ENCODE assay signal across 11 mouse cellular contexts in the genomic region with DNA sequence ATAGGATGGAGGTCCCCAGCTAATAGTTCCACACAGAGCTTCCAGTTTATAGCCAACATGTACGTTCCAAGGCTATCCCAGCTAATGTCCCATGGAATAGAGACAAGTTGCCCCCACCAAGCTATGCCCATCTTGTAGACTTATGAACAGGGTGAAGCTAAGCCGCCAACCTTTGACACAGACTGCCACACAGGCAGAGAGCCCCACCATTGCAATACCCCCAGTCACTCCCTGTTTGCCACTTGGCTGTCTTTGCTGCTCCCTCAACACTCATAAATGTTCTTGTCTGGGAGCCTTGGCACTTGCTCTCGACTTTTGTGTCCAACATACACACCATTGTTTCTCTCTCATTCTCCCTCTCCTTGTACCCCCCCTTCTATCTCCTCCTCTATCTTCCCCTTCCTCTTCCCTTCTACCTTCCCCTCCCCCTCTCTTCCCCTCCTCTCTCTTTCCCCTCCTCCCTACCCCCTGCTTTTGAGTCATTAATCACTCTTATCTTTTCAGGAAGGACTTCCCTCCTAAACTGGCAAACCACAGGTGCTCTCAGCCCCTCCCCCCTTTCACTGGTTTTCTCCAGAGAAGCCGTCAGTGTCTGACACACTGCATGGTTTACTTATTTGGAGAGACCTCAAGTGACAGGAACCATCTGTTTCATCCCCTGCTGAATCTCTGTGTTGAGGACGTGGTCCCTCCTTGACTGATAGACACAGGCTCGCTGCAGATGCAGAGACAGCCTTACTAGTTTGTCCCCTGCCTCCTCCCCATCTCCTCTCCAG.
DNase-seq lines count a peak whose midpoint lies in the region; ATAC-seq and TF ChIP-seq lines count a peak whose summit lies in the region.
"Had no signal": no experiment of that assay in that cellular context is flagged by ENCODE, and none has a peak within 500 bp of the region (broad histone marks: within the 10 kb centered on the region; RNA-seq: fewer than 3 reads in every experiment).

No protein-coding gene starts in this region.

- peak; percentile 28; the same call in 1 of the 2 replicates for ATAC-seq in hindbrain, embryonic 13.5 days (ENCODE audit: low FRiP score)
- peak; percentile 73 for ATAC-seq in G1E (ENCODE audit: extremely low read depth, insufficient number of reproducible peaks, low FRiP score, poor library complexity, severe bottlenecking)
- peak; percentile 36; the same call in 1 of the 2 replicates for ATAC-seq in liver, postnatal 0 days

- 43% methylated on average over 6 of the region's 6 CpGs for WGBS in hindbrain, embryonic 13.5 days
- 48% methylated on average over 6 of the region's 6 CpGs for WGBS in hindbrain, embryonic 10.5 days
- WGBS in liver, postnatal 0 days (ENCODE audit: insufficient replicate concordance): 31% methylated on average over 6 of the region's 6 CpGs

- intact Hi-C loops in gastrocnemius, postnatal 36 days (cut with DNase I): no loop called here

- no peaks in the 10 kb centered on the region for H3K27me3 ChIP-seq in hindbrain, embryonic 13.5 days
- no peaks in the 10 kb centered on the region for H3K27me3 ChIP-seq in hindbrain, embryonic 10.5 days (ENCODE audit: insufficient read depth, poor library complexity, severe bottlenecking)
- no peaks in the 10 kb centered on the region for H3K27me3 ChIP-seq in G1E (ENCODE audit: insufficient read depth, low read length)
- H3K27me3 ChIP-seq in liver, postnatal 0 days (ENCODE audit: insufficient read depth, low read length): no peaks in the 10 kb centered on the region
- H3K27me3 ChIP-seq: neural tube, embryonic 13.5 days had no signal

- H3K9me3 ChIP-seq in hindbrain, embryonic 13.5 days: no peaks in the 10 kb centered on the region
- no peaks in the 10 kb centered on the region for H3K9me3 ChIP-seq in hindbrain, embryonic 10.5 days
- no peaks in the 10 kb centered on the region for H3K9me3 ChIP-seq in G1E (replicated peaks)
- H3K9me3 ChIP-seq in liver, postnatal 0 days (ENCODE audit: low read length): no peaks in the 10 kb centered on the region
- H3K9me3 ChIP-seq: limb, embryonic 10.5 days; neural tube, embryonic 13.5 days had no signal

- peaks cover 10% of the 10 kb centered on the region; the same call in 1 of the 2 replicates for H3K4me1 ChIP-seq in hindbrain, embryonic 13.5 days (replicated peaks)
- peaks cover 10% of the 10 kb centered on the region for H3K4me1 ChIP-seq in hindbrain, embryonic 10.5 days (replicated peaks)
- H3K4me1 ChIP-seq in G1E (ENCODE audit: insufficient read depth, low read depth, low read length): peaks cover 82% of the 10 kb centered on the region
- peaks cover 11% of the 10 kb centered on the region for H3K4me1 ChIP-seq in liver, postnatal 0 days (ENCODE audit: insufficient read depth)

- TF ChIP-seq CTCF in G1E (IDR thresholded peaks at IDR 0.05; ENCODE audit: low read depth, low read length): no peak
- no peak for TF ChIP-seq CTCF in liver, postnatal 0 days (IDR thresholded peaks at IDR 0.05; ENCODE audit: low read depth)

- H3K36me3 ChIP-seq in hindbrain, embryonic 13.5 days: no peaks in the 10 kb centered on the region
- H3K36me3 ChIP-seq in hindbrain, embryonic 10.5 days: no peaks in the 10 kb centered on the region
- H3K36me3 ChIP-seq in G1E (replicated peaks): no peaks in the 10 kb centered on the region
- no peaks in the 10 kb centered on the region for H3K36me3 ChIP-seq in liver, postnatal 0 days (replicated peaks; ENCODE audit: insufficient read depth, low read length)
- H3K36me3 ChIP-seq: limb, embryonic 10.5 days; neural tube, embryonic 13.5 days had no signal

- H3K27ac ChIP-seq in hindbrain, embryonic 13.5 days: no peak overlapping the region
- no peak overlapping the region for H3K27ac ChIP-seq in hindbrain, embryonic 10.5 days
- H3K27ac ChIP-seq in liver, postnatal 0 days (ENCODE audit: low read depth): no peak overlapping the region
- H3K27ac ChIP-seq: limb, embryonic 10.5 days; neural tube, embryonic 13.5 days had no signal

- DNase-seq in hindbrain, embryonic 10.5 days (ENCODE audit: low spot score): no peak
- peak; percentile 56 for DNase-seq in G1E (ENCODE audit: low spot score)
- peak; percentile 28 for DNase-seq in embryo, embryonic 9.5 days (ENCODE audit: extremely low spot score)
- no peak for DNase-seq in liver, postnatal 0 days
- no peak for DNase-seq in gastrocnemius, postnatal 36 days
- no peak for DNase-seq in testis, postnatal 14 days (ENCODE audit: low spot score)
- DNase-seq in layer of hippocampus, adult 8-10 months (ENCODE audit: low spot score in 2 of 2): no peak
- DNase-seq: gastrocnemius, postnatal 10 days had no signal

- no peak for TF ChIP-seq EP300 in liver, postnatal 0 days (IDR thresholded peaks at IDR 0.05; ENCODE audit: low read depth)

- H3K4me2 ChIP-seq in hindbrain, embryonic 13.5 days: no peak overlapping the region
- H3K4me2 ChIP-seq in liver, postnatal 0 days (ENCODE audit: low read depth, low read length): no peak overlapping the region
- H3K4me2 ChIP-seq: neural tube, embryonic 13.5 days had no signal

- H3K9ac ChIP-seq in hindbrain, embryonic 13.5 days: no peak overlapping the region
- H3K9ac ChIP-seq in liver, postnatal 0 days (replicated peaks): no peak overlapping the region

- H3K4me3 ChIP-seq in hindbrain, embryonic 13.5 days: no peak overlapping the region
- H3K4me3 ChIP-seq in hindbrain, embryonic 10.5 days: no peak overlapping the region
- H3K4me3 ChIP-seq in G1E (ENCODE audit: low read depth, low read length): peak overlapping the region; percentile 54; the same call in 1 of the 2 replicates
- no peak overlapping the region for H3K4me3 ChIP-seq in liver, postnatal 0 days (ENCODE audit: low read depth, low read length)
- H3K4me3 ChIP-seq: limb, embryonic 10.5 days; neural tube, embryonic 13.5 days had no signal

Comparison
In these comparisons a context has a peak if more than half of its experiments do, and no peak if none do; other contexts are left out.
1. DNase-seq: peak in G1E (single experiment) and embryo, embryonic 9.5 days (single experiment); none in hindbrain, embryonic 10.5 days (single experiment), liver, postnatal 0 days (single experiment), gastrocnemius, postnatal 36 days (0 of 2), testis, postnatal 14 days (single experiment) and layer of hippocampus, adult 8-10 months (0 of 2).
2. Peak in every context shown above with its lines, with median percentiles within 50 percentile points of each other: ATAC-seq.